Mouse (Mus musculus) thymus, postnatal 0 days (tissue): Measurements from ENCODE around the gene Tbc1d10c. TPM values are rescaled to one million over a fixed set of nuclear protein-coding genes. Genes with fewer than 3 reads are reported as not detected.

Source experiments
- DNase-seq: peaks from one replicate; pipeline ENCODE4 v3.0.0-alpha.2; 2015; ENCODE audit warnings: low spot score
- polyA plus RNA-seq: library from polyadenylated mRNA; unstranded; fragments of >200 nt; fragmentation: Nextera tagmentation; extraction: Ambion mirVana; gene quantifications from 2 replicates; pipeline ENCODE4 v1.2.1, GENCODE M21; 2015

The Tbc1d10c gene
- polyA plus RNA-seq = 322 and 323 TPM in 2 replicates

- DNase-seq = peak; percentile 89
These were observed at the start of gene Tbc1d10c for GRCm38 (mm10) chr19:4190831-4191334. Gene Tbc1d10c (minus strand): TSS chr19:4191284.

- DNase-seq = no peak
These were observed 49.2 kb upstream of the Tbc1d10c start for GRCm38 (mm10) chr19:4240247-4240668.

GRCm38 (mm10) chr19:4234548-4234947 is 43.5 kb upstream of the Tbc1d10c start:
- DNase-seq = no peak

GRCm38 (mm10) chr19:4232651-4233050 is 41.6 kb upstream of the Tbc1d10c start:
- no peak for DNase-seq

- peak; percentile 37 for DNase-seq
These were observed 41.1 kb upstream of the Tbc1d10c start for GRCm38 (mm10) chr19:4232186-4232572.

- peak; percentile 93 for DNase-seq
These were observed 40.4 kb upstream of the Tbc1d10c start, which contains the start of gene Pold4 for GRCm38 (mm10) chr19:4231253-4232185. Gene Pold4 (plus strand): TSS chr19:4231899.

- DNase-seq = no peak
These were observed 39.3 kb upstream of the Tbc1d10c start for GRCm38 (mm10) chr19:4230415-4230814.

- DNase-seq = no peak
These were observed 38.5 kb upstream of the Tbc1d10c start for GRCm38 (mm10) chr19:4229451-4230076.

GRCm38 (mm10) chr19:4228891-4229290 is 37.8 kb upstream of the Tbc1d10c start:
- no peak for DNase-seq

- DNase-seq = peak; percentile 85
These were observed 37.0 kb upstream of the Tbc1d10c start for GRCm38 (mm10) chr19:4227894-4228678.

- peak; percentile 52 for DNase-seq
These were observed 36.4 kb upstream of the Tbc1d10c start for GRCm38 (mm10) chr19:4227446-4227845.

- DNase-seq = no peak
These were observed 35.7 kb upstream of the Tbc1d10c start for GRCm38 (mm10) chr19:4226779-4227178.

GRCm38 (mm10) chr19:4222165-4222564 is 31.1 kb upstream of the Tbc1d10c start:
- peak; percentile 20 for DNase-seq

GRCm38 (mm10) chr19:4220957-4221743 is 30.1 kb upstream of the Tbc1d10c start:
- peak; percentile 35 for DNase-seq

- DNase-seq = no peak
These were observed 29.3 kb upstream of the Tbc1d10c start for GRCm38 (mm10) chr19:4220416-4220815.

GRCm38 (mm10) chr19:4219943-4220342 is 28.9 kb upstream of the Tbc1d10c start:
- DNase-seq = no peak

GRCm38 (mm10) chr19:4218784-4219183 is 27.7 kb upstream of the Tbc1d10c start:
- peak; percentile 39 for DNase-seq

GRCm38 (mm10) chr19:4218293-4218692 is 27.2 kb upstream of the Tbc1d10c start:
- peak; percentile 12 for DNase-seq

GRCm38 (mm10) chr19:4217855-4218254 is 26.8 kb upstream of the Tbc1d10c start:
- DNase-seq = no peak

GRCm38 (mm10) chr19:4217140-4217539 is 26.1 kb upstream of the Tbc1d10c start:
- DNase-seq = no peak
